Mouse (Mus musculus) G1E (cell line): ENCODE data around the gene Ccdc85c.

Experiments
- CTCF ChIP-seq: IDR thresholded peaks from 2 replicates; pipeline ENCODE4 v1.5.1; 2012; ENCODE audit warnings: low read depth, low read length, inconsistent platforms, mixed read lengths
- GATA1 ChIP-seq: IDR thresholded peaks from 2 replicates; pipeline ENCODE4 v1.6.1; 2012; ENCODE audit warnings: borderline replicate concordance, low read length, inconsistent platforms, mixed read lengths
- POLR2AphosphoS5 ChIP-seq: IDR thresholded peaks from 2 replicates; pipeline ENCODE4 v1.6.1; 2012; ENCODE audit warnings: low read depth, low read length, inconsistent platforms; ENCODE audit not compliant: insufficient replicate concordance
- TAL1 ChIP-seq: conservative IDR thresholded peaks from 2 replicates; pipeline ENCODE4 v1.6.1; 2012; ENCODE audit warnings: low read depth, low read length, inconsistent platforms, mixed read lengths

DNA sequence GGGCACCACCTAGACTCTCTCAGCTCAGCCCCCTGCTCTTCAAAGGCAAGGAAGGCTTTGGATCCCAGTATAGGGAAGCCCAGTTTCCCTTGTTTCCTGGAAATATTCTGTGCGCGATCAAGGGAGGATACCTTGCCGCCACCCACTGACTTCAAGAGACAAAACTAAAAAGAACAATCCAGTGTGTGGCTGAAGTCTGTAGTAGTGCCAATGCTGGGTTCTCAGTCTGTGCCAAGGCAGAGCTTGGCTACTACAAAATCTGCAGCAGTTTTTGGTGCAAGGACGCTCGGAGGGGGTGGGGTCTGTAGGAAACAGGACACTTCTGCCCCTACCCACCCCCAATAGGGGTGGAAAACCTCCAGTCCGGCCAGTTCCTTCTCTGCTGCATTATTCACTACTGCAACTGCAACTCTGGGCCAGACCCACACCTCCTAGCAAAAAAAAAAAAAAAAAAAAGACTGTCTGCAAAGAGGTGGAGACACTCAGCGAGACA lies 3.0 kb downstream of the Ccdc85c start:
- TF ChIP-seq CTCF (no peak), POLR2AphosphoS5 (no peak), TAL1 (no peak), GATA1 (no peak)
